Mouse (Mus musculus) neural tube, embryonic 12.5 days (tissue): ENCODE data around the gene Plekha1. TPM values are rescaled to one million over a fixed set of nuclear protein-coding genes. Genes with fewer than 3 reads are reported as not detected.

ENCODE experiments used
- ATAC-seq: fragments of 200-750 bp; cut with Nextera tagmentation; 2 replicates; pipeline ENCODE4 v1.8.0; 2017; ENCODE audit warnings: low read depth, mild to moderate bottlenecking, moderate TSS enrichment, moderate library complexity; ENCODE audit not compliant: low FRiP score
- H3K27ac ChIP-seq: fragments of 300-500 bp; sonication (generic); 2 replicates; pipeline ENCODE4 v1.5.1; 2016
- H3K27me3 ChIP-seq: fragments of 300-500 bp; sonication (generic); replicated peaks from 2 replicates; pipeline ENCODE4 v1.6.1; 2016; ENCODE audit warnings: mild to moderate bottlenecking
- H3K36me3 ChIP-seq: fragments of 300-500 bp; sonication (generic); 2 replicates; pipeline ENCODE4 v1.6.1; 2016; ENCODE audit warnings: mild to moderate bottlenecking
- H3K4me1 ChIP-seq: fragments of 300-500 bp; sonication (generic); 2 replicates; pipeline ENCODE4 v1.6.1; 2016
- H3K4me2 ChIP-seq: fragments of 300-500 bp; sonication (generic); replicated peaks from 2 replicates; pipeline ENCODE4 v1.6.1; 2016; ENCODE audit warnings: mild to moderate bottlenecking
- H3K4me3 ChIP-seq: fragments of 300-500 bp; sonication (generic); 2 replicates; pipeline ENCODE4 v1.5.1; 2016
- H3K9ac ChIP-seq: fragments of 300-500 bp; sonication (generic); 2 replicates; pipeline ENCODE4 v1.6.1; 2016; ENCODE audit warnings: mild to moderate bottlenecking
- H3K9me3 ChIP-seq: fragments of 300-500 bp; sonication (generic); 2 replicates; pipeline ENCODE4 v1.6.1; 2016; ENCODE audit warnings: mild to moderate bottlenecking
- WGBS: fragments of 180-500 bp; shearing (Covaris S2); methylation state at CpG from one replicate; pipeline ENCODE4 v1.1.7; 2016; 5-methylcytosine and 5-hydroxymethylcytosine counted together
- polyA plus RNA-seq: library from polyadenylated mRNA; unstranded; fragments of >200 nt; fragmentation: Nextera tagmentation; extraction: Ambion mirVana; gene quantifications from 2 replicates; pipeline ENCODE4 v1.2.1, GENCODE M21; 2016

Gene Plekha1
- polyA plus RNA-seq, 1 experiment from 2014 or later = 57.2 TPM

DNA sequence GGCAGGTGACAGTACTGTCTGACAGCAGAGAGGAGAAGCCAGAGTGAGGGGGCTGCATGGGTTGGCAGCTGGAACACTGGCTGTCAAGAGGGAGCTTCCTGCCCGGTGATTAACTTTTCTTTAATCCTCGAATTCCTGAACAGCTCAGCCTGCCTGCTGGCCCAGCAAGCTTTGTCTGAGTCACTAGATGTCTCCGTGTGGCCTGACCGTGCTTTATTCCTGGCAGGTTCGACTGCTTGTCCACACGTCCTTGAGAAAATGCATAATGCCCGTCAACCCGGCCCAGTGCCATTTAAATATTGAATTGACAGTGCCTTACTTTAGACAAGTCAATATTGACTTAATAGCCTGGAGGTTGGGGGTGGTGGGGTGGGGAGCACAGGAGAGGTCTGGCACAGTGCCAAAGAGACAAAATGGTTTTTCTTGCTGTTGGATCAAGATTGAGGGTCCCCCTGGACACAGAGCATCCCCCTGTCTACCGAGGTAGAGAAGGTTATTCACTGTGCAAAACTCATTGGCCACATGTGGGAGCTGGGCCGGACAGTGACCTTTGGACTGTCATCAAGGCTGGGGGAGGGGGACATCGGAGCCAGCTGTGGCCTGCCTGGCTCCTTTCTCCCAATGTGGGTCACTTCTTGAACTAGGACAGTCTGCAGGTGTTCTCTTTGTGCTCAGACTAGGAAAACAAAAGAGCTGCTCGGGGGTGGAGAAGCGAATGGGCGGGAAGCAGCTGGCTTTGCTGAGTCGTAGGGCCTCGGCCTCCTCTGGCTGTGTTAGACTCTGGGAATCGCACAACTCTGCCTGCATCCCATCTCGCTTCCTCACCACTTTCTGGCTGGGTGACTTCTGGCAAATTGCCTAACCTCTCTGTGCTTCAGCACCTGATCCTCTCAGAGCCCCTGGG lies 30.3 kb upstream of the Plekha1 start:
- 3% methylated on average over 18 of the region's 18 CpGs for WGBS
- Histone ChIP-seq H3K4me3 (no peak overlapping the region), H3K9ac (no peak overlapping the region), H3K9me3 (no peaks in the 10 kb centered on the region), H3K4me1 (peaks cover 45% of the 10 kb centered on the region), H3K27me3 (no peaks in the 10 kb centered on the region; the same call in 1 of the 2 replicates), H3K4me2 (peak overlapping the region; percentile 36), H3K36me3 (no peaks in the 10 kb centered on the region), H3K27ac (no peak overlapping the region)
- peak; percentile 32 for ATAC-seq

DNA sequence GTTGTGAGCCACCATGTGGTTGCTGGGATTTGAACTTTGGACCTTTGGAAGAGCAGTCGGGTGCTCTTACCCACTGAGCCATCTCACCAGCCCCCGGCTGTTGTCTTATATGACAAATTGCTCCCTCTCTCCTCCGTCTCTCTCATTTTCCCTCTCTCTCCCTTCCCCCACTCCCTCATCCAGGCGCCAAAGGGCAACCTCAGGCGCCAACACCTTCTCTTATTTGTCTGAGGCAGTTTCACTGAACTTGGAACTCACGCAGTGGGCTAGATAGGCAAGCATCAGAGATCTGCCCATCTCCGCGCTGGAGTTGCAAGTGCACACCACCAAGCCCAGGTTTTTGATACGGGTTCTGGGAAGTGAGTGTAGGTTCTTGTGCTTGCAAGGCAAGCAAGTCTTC lies 29.5 kb upstream of the Plekha1 start:
- WGBS = 64% methylated on average over 9 of the region's 9 CpGs
- H3K27ac ChIP-seq = no peak overlapping the region
- no peaks in the 10 kb centered on the region for H3K9me3 ChIP-seq
- no peaks in the 10 kb centered on the region for H3K36me3 ChIP-seq
- no peak overlapping the region for H3K9ac ChIP-seq
- no peaks in the 10 kb centered on the region; the same call in 1 of the 2 replicates for H3K27me3 ChIP-seq
- no peak overlapping the region for H3K4me3 ChIP-seq
- H3K4me2 ChIP-seq = no peak overlapping the region
- H3K4me1 ChIP-seq = peaks cover 45% of the 10 kb centered on the region
- ATAC-seq = no peak

DNA sequence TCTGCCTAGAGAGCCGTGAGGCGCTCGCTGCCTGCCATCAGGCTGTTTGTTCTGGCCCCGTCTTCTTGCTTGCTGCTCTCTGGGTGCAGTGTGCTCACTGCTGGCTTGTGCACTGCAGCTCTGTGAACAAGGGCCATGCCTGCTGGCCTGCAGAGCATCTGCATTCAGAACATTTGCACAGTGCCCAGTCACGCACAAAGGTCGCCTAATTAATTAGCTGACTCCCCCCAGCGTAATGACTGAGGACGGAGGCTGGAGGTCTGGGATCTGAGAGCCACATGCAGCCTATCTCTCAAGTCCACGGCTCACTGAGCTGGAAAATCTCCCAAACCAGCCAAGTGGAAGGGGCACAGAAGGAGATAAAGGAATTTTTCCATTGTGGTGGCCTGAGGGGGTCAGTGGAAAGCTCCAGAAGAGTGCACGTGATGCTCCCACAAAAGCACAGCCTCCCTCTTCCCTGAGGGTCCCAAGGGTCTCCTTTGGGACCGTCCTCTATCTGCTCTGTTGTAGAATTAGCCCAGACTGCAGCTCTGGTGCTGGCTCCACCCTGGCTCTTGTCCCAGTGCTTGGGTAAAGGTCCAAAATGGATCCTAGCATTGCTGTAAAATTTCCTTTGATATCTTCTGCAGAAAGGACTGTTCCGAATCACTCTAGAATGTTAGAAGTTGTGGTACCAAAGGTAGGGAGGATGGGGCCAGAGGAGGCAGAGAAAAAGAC lies 27.5 kb upstream of the Plekha1 start:
- Histone ChIP-seq H3K9ac (no peak overlapping the region), H3K4me3 (no peak overlapping the region), H3K4me1 (peaks cover 45% of the 10 kb centered on the region), H3K4me2 (peak overlapping the region; percentile 21), H3K27me3 (no peaks in the 10 kb centered on the region; the same call in 1 of the 2 replicates), H3K36me3 (no peaks in the 10 kb centered on the region), H3K9me3 (no peaks in the 10 kb centered on the region), H3K27ac (0 out of 2 replicates have a peak overlapping the region, but pooled peaks have one; percentile 10)
- peak; percentile 82 for ATAC-seq
- 17% methylated on average over 12 of the region's 12 CpGs for WGBS

DNA sequence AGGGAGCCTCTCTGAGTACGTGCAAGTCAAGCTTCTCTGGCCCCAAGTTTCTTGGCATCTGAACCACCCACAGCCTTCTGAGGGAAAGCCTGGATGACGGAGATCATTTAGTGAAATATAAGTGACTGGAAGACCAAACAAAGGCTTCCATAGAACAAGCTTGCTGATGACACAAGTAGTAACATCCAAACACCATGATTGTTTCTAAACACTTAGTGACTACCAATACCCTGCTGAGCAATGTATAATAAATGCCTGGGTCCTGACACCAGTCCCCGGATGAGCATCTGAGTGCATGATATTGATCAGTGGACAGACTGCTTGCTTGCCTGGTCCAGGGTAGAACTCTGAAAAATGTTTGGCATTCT lies 26.9 kb upstream of the Plekha1 start:
- Histone ChIP-seq H3K27ac (no peak overlapping the region), H3K36me3 (no peaks in the 10 kb centered on the region), H3K9ac (no peak overlapping the region), H3K4me3 (no peak overlapping the region), H3K4me1 (peaks cover 45% of the 10 kb centered on the region), H3K4me2 (no peak overlapping the region), H3K27me3 (no peaks in the 10 kb centered on the region; the same call in 1 of the 2 replicates), H3K9me3 (no peaks in the 10 kb centered on the region)
- ATAC-seq = no peak
- 53% methylated on average over 3 of the region's 3 CpGs for WGBS

DNA sequence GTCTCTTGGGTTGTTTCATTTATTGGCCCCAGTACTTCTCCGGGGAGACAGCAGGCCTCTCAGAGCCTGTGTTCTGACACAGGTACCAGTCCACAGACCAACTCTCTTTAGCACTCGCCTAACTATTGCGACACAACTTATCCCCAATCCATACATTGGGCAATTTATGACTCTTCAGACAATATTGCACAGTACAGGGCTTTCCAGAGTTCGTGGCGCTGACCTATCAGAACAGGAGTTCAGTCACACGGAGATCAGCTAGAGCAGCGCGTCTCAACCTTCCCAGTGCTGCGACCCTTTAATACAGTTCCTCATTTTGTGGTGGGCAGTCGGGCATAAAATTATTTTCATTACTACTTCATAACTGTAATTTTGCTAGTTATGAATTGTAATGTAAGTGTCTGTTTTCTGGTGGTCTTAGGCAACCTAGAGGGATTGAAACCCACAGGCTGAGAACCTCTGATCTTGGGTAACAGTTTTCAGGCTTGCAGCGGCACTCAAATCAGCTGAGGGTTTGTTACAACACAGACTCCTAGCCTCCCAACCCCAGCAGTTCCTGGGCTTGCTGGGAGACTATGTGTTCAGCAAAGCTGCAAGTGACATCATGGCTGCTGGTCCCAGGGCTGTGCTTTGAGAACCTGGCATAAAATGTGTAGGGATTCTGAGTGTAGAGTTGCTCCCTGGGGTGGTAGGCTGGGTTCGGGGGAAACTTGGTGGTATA lies 26.0 kb upstream of the Plekha1 start:
- Histone ChIP-seq H3K4me3 (no peak overlapping the region), H3K27ac (no peak overlapping the region), H3K4me2 (no peak overlapping the region), H3K27me3 (no peaks in the 10 kb centered on the region), H3K36me3 (no peaks in the 10 kb centered on the region), H3K9ac (no peak overlapping the region), H3K4me1 (peaks cover 41% of the 10 kb centered on the region), H3K9me3 (no peaks in the 10 kb centered on the region)
- no peak for ATAC-seq
- WGBS = 89% methylated on average over 12 of the region's 12 CpGs

DNA sequence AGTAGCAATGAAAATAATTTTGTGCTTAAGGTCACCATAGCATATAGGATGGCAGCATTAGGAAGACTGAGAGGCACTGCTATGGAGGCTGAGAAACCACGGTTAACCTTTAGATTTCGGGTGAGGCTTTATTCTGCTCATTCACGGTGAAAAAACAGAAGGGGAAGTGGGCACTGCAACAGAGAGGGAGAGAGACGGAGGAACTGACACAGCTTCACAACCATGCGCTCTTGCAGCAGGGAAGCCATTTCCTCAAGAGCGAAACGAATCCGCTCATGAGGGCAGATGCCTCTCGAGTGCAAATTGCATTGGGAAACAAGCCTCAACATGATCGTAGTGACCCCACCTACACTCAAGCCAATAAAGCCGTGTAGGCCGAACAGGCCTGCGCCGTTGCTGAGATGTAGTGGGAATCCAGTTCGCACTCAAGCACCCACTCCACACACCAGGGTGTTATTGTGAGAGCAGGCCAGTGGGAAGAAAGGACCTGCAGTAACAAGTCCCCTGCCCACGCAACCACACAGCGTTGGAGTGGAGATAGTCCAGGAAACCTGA lies 18.3 kb upstream of the Plekha1 start:
- 88% methylated on average over 17 of the region's 17 CpGs for WGBS
- no peak overlapping the region for H3K27ac ChIP-seq

DNA sequence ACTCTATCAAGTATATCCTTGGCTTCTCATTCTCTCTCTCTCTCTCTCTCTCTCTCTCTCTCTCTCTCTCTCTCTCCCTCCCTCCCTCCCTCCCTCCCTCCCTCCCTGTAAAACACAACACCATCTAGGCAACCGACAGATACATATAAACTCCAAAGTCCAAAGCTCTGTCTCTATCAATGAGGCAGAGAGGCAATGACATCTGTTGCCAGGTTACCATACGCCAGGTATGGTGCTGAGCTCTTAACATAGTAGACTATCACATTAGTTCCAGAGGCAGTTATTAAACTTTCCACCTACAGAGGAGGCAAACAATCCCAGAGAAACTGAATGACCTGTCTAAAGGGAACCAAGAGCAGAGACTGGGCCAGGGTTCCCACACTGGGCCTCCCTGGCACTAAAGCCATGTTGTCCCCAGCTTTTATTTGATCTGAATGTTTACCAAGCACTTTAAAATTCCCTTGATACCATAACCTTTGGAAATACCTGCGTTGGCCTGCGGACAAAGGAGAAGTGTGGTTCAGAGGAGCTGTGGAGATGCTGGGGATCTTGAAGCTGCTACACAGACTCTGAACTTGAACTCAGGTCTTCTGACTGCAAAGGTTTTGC lies 10.8 kb upstream of the Plekha1 start:
- Histone ChIP-seq H3K4me2 (no peak overlapping the region), H3K27ac (no peak overlapping the region), H3K36me3 (no peaks in the 10 kb centered on the region), H3K27me3 (no peaks in the 10 kb centered on the region), H3K9ac (no peak overlapping the region), H3K4me3 (no peak overlapping the region), H3K4me1 (peaks cover 7% of the 10 kb centered on the region), H3K9me3 (no peaks in the 10 kb centered on the region)
- no peak for ATAC-seq
- WGBS = 73% methylated on average over 4 of the region's 4 CpGs

More for the DNA sequence above, 18.3 kb upstream of the Plekha1 start:
- no peak overlapping the region for H3K9ac ChIP-seq
- no peaks in the 10 kb centered on the region for H3K4me1 ChIP-seq
- no peaks in the 10 kb centered on the region for H3K9me3 ChIP-seq
- H3K4me3 ChIP-seq = no peak overlapping the region
- no peaks in the 10 kb centered on the region for H3K36me3 ChIP-seq
- no peak overlapping the region for H3K4me2 ChIP-seq
- no peaks in the 10 kb centered on the region for H3K27me3 ChIP-seq
- no peak for ATAC-seq

DNA sequence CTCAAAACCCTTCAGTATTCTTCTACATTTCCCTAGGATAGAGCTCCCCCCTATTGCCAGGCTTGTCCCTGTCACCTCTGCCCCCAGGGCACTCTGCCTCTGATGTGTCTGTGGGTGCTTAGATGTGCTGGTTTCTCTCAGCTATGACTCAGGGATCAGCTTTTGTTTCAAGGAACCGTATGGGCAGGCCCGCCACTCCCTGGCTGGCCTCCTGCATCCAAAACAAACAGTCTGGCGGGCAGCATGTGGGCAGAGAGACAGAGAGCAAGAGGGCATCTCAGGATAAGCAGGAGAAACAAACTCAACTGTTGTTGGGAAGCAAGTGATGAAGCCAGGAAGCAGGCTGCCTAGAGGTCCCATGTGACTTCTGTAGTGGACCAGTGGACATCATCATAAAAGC lies 9.9 kb upstream of the Plekha1 start:
- Histone ChIP-seq H3K27ac (no peak overlapping the region), H3K36me3 (no peaks in the 10 kb centered on the region), H3K9ac (no peak overlapping the region), H3K27me3 (no peaks in the 10 kb centered on the region), H3K4me1 (peaks cover 12% of the 10 kb centered on the region), H3K4me2 (no peak overlapping the region), H3K9me3 (no peaks in the 10 kb centered on the region), H3K4me3 (no peak overlapping the region)
- 38% methylated on average over 3 of the region's 3 CpGs for WGBS
- ATAC-seq = no peak

DNA sequence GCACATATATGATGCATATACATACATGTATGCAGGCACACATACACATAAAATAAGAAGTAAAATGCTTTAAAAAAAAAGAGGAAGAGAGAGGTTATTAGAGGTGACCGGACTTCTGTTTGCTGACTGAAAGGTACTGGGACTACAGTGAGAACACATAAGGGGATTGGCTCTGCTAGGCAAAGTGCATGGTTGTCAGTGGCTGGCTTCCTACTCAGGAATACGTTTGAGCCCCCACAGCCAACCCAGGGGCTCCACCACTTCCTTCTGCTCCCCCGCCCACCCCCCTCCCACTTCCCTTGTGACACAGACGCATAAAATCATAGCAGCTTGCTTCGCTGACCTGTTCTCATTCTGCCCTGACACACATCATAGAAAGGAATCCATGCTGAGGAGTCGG lies 7.6 kb upstream of the Plekha1 start:
- Histone ChIP-seq H3K4me1 (peaks cover 21% of the 10 kb centered on the region), H3K27ac (no peak overlapping the region)
- WGBS = 78% methylated on average over 6 of the region's 6 CpGs

DNA sequence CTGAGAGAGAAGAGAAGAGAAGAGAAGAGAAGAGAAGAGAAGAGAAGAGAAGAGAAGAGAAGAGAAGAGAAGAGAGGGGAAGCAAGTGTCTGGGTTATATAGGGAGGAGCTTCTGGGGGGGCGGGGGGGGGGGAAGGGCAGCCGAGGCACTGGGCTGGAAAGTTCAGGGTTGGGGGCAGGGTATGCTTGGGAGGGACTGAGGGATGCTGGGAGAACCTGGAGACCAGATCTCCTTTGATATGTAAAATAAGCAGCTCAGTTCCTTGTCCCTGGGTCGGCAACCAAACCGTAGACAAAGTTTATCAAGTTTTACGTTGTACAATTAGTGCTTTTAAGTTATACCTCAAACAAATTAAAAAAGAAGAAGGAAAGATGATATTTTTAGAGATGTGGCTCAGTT lies 5.6 kb upstream of the Plekha1 start:
- Histone ChIP-seq H3K36me3 (no peaks in the 10 kb centered on the region), H3K4me1 (peaks cover 18% of the 10 kb centered on the region), H3K9ac (no peak overlapping the region), H3K27me3 (no peaks in the 10 kb centered on the region), H3K4me3 (no peak overlapping the region), H3K4me2 (no peak overlapping the region), H3K9me3 (no peaks in the 10 kb centered on the region), H3K27ac (no peak overlapping the region)
- 29% methylated on average over 4 of the region's 5 CpGs for WGBS
- ATAC-seq = no peak

More for the DNA sequence above, 7.6 kb upstream of the Plekha1 start:
- no peaks in the 10 kb centered on the region for H3K27me3 ChIP-seq
- H3K9me3 ChIP-seq = no peaks in the 10 kb centered on the region
- no peak overlapping the region for H3K4me3 ChIP-seq
- no peak overlapping the region for H3K4me2 ChIP-seq
- no peak overlapping the region for H3K9ac ChIP-seq
- H3K36me3 ChIP-seq = no peaks in the 10 kb centered on the region
- ATAC-seq = no peak

DNA sequence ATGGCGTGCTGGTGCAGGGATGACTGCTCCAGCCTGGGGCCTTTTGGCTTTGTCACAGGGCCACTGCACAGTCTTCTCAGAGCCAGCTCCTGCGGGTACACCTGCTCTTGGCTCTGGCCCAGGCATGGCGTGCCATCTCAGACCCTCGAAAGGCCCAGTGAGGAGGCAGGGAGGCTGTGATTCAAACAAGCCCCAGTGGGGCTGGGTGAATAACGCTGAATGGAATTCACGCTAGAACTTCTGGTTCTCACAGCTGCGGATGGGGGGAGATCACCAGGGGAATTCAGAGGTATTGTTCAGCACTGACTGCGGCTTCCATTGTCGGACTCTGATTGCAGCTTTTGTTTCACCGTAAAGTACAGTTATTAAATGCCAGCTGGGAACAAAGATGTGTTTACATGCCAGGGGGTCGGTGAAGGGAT lies 4.8 kb upstream of the Plekha1 start:
- Histone ChIP-seq H3K27ac (no peak overlapping the region), H3K4me1 (peaks cover 16% of the 10 kb centered on the region), H3K4me3 (no peak overlapping the region), H3K4me2 (peak overlapping the region; percentile 28), H3K27me3 (no peaks in the 10 kb centered on the region), H3K36me3 (no peaks in the 10 kb centered on the region), H3K9me3 (no peaks in the 10 kb centered on the region), H3K9ac (no peak overlapping the region)
- WGBS = 14% methylated on average over 11 of the region's 11 CpGs
- ATAC-seq = peak; percentile 19; the same call in 1 of the 2 replicates
